Mouse (Mus musculus) MEL (cell line): ENCODE measurements at regions not wholly inside any gene's neighbourhood (a gene's known extent, or its start where the extent isn't known, plus 50 kb on each side); places are given as distances from the start of the nearest gene placed in this dataset.

ENCODE experiments used
- DNase-seq: peaks from one replicate; pipeline ENCODE4 v3.0.0; 2011; ENCODE audit warnings: low read depth, low spot score
- H3K27ac ChIP-seq: 2 replicates; pipeline ENCODE4 v1.5.1; 2012; ENCODE audit warnings: low read depth, mild to moderate bottlenecking, control low read depth, low read length, moderate library complexity; ENCODE audit not compliant: control insufficient read depth
- H3K27me3 ChIP-seq, 2 experiments: fragments of 150-350 bp in 1 of 2; sonication (generic) in 1 of 2; 2 replicates each; pipeline ENCODE4 v1.6.1; 2012; ENCODE audit warnings: low read length in 2 of 2, mild to moderate bottlenecking in 2 of 2, improper control_type of control experiment in 1 of 2, moderate library complexity in 1 of 2; ENCODE audit not compliant: insufficient read depth in 2 of 2, control insufficient read depth in 1 of 2
- H3K36me3 ChIP-seq, 2 experiments: 2 replicates each; pipeline ENCODE4 v1.6.1; 2012 to 2014; ENCODE audit warnings: low read length in 2 of 2, improper control_type of control experiment in 1 of 2, inconsistent platforms in 1 of 2, mild to moderate bottlenecking in 1 of 2; ENCODE audit not compliant: insufficient read depth in 2 of 2, control insufficient read depth in 1 of 2
- H3K4me1 ChIP-seq, 2 experiments: fragments of 150-350 bp in 1 of 2; sonication (generic) in 1 of 2; 2 replicates each; pipeline ENCODE4 v1.6.1; 2012; ENCODE audit warnings: low read length in 2 of 2, improper control_type of control experiment in 1 of 2, mild to moderate bottlenecking in 1 of 2; ENCODE audit not compliant: insufficient read depth in 2 of 2, control insufficient read depth in 1 of 2
- H3K4me3 ChIP-seq, 2 experiments: fragments of 150-350 bp in 1 of 2; sonication (generic) in 1 of 2; 2 replicates each; pipeline ENCODE4 v1.5.1; 2012; ENCODE audit warnings: low read depth in 2 of 2, low read length in 2 of 2, mild to moderate bottlenecking in 2 of 2, moderate library complexity in 2 of 2, control low read depth in 1 of 2, improper control_type of control experiment in 1 of 2; ENCODE audit not compliant: control insufficient read depth in 1 of 2, insufficient read depth in 1 of 2
- H3K79me2 ChIP-seq: 2 replicates; pipeline ENCODE4 v1.6.1; 2012; ENCODE audit warnings: mild to moderate bottlenecking, low read length, moderate library complexity; ENCODE audit not compliant: control insufficient read depth, poor library complexity, insufficient read depth
- H3K9ac ChIP-seq: 2 replicates; pipeline ENCODE4 v1.6.1; 2012; ENCODE audit warnings: low read depth, mild to moderate bottlenecking, control low read depth, low read length, moderate library complexity; ENCODE audit not compliant: control insufficient read depth, poor library complexity, severe bottlenecking
- H3K9me3 ChIP-seq: fragments of 150-350 bp; sonication (generic); replicated peaks from 2 replicates; pipeline ENCODE4 v1.6.1; 2012; ENCODE audit warnings: mild to moderate bottlenecking, low read length, improper control_type of control experiment, moderate library complexity; ENCODE audit not compliant: insufficient read depth
- CTCF ChIP-seq, 3 experiments: IDR thresholded peaks in 2 of 3; conservative IDR thresholded peaks in 1 of 3; 2 replicates each; pipeline ENCODE4 v1.5.1; 2011 to 2012; ENCODE audit warnings: low read length in 3 of 3, low read depth in 2 of 3, mild to moderate bottlenecking in 2 of 3, improper control_type of control experiment in 1 of 3, inconsistent platforms in 1 of 3, mixed read lengths in 1 of 3, moderate library complexity in 1 of 3; ENCODE audit not compliant: control insufficient read depth in 1 of 3, insufficient read depth in 1 of 3, poor library complexity in 1 of 3, severe bottlenecking in 1 of 3
- ELF1 ChIP-seq: IDR thresholded peaks from 2 replicates; pipeline ENCODE4 v1.6.1; 2014; ENCODE audit warnings: low read depth, mild to moderate bottlenecking, inconsistent platforms, low read length, improper control_type of control experiment, moderate library complexity
- GATA1 ChIP-seq: IDR thresholded peaks from 2 replicates; pipeline ENCODE4 v1.6.1; 2011; ENCODE audit warnings: low read depth, low read length, improper control_type of control experiment
- JUND ChIP-seq: IDR thresholded peaks from 2 replicates; pipeline ENCODE4 v1.6.1; 2011; ENCODE audit warnings: low read depth, mild to moderate bottlenecking, improper control_type of control experiment, low read length
- KAT2A ChIP-seq: conservative IDR thresholded peaks from 2 replicates; pipeline ENCODE4 v1.6.1; 2012; ENCODE audit warnings: low read depth, low read length, improper control_type of control experiment, inconsistent platforms
- MAX ChIP-seq: IDR thresholded peaks from 2 replicates; pipeline ENCODE4 v1.6.1; 2011; ENCODE audit warnings: low read length, improper control_type of control experiment
- MXI1 ChIP-seq: IDR thresholded peaks from 2 replicates; pipeline ENCODE4 v1.6.1; 2011; ENCODE audit warnings: mild to moderate bottlenecking, low read depth, low read length, improper control_type of control experiment
- RAD21 ChIP-seq: IDR thresholded peaks from 2 replicates; pipeline ENCODE4 v1.6.1; 2011; ENCODE audit warnings: mild to moderate bottlenecking, low read depth, low read length, improper control_type of control experiment
- RCOR1 ChIP-seq: IDR thresholded peaks from 2 replicates; pipeline ENCODE4 v1.6.1; 2012; ENCODE audit warnings: low read depth, mild to moderate bottlenecking, inconsistent platforms, low read length, improper control_type of control experiment
- SMC3 ChIP-seq: IDR thresholded peaks from 2 replicates; pipeline ENCODE4 v1.6.1; 2011; ENCODE audit warnings: low read depth, low read length, improper control_type of control experiment
- TAL1 ChIP-seq: IDR thresholded peaks from 2 replicates; pipeline ENCODE4 v1.6.1; 2012; ENCODE audit warnings: mild to moderate bottlenecking, inconsistent platforms, low read length, moderate library complexity, mixed read lengths
- UBTF ChIP-seq: IDR thresholded peaks from 2 replicates; pipeline ENCODE4 v1.6.1; 2012; ENCODE audit warnings: low read depth, mild to moderate bottlenecking, inconsistent platforms, low read length, improper control_type of control experiment, moderate library complexity, borderline replicate concordance; ENCODE audit not compliant: insufficient read depth
- ZC3H11A ChIP-seq: IDR thresholded peaks from 2 replicates; pipeline ENCODE4 v1.6.1; 2012; ENCODE audit warnings: low read depth, mild to moderate bottlenecking, inconsistent platforms, low read length, improper control_type of control experiment
- ZKSCAN1 ChIP-seq: IDR thresholded peaks from 2 replicates; pipeline ENCODE4 v1.6.1; 2012; ENCODE audit warnings: low read depth, mild to moderate bottlenecking, inconsistent platforms, low read length, improper control_type of control experiment, moderate library complexity
- ZNF384 ChIP-seq: IDR thresholded peaks from 2 replicates; pipeline ENCODE4 v1.6.1; 2012; ENCODE audit warnings: low read depth, mild to moderate bottlenecking, inconsistent platforms, low read length, improper control_type of control experiment

- Histone ChIP-seq H3K4me3 (no peak overlapping the region), H3K79me2 (no peaks in the 10 kb centered on the region), H3K36me3 (no peaks in the 10 kb centered on the region), H3K27ac (no peak overlapping the region), H3K9me3 (no peaks in the 10 kb centered on the region), H3K9ac (no peak overlapping the region), H3K27me3 (no peaks in the 10 kb centered on the region), H3K4me1 (no peaks in the 10 kb centered on the region)
- DNase-seq, result no peak
- no peak for TF ChIP-seq GATA1
- no peak for TF ChIP-seq MAX
- TF ChIP-seq ELF1, result no peak
- no peak for TF ChIP-seq JUND
- no peak for TF ChIP-seq UBTF
- TF ChIP-seq SMC3, result no peak
- no peak for TF ChIP-seq CTCF (IDR thresholded peaks at IDR 0.05 in 2 of 3, conservative IDR thresholded peaks at IDR 0.05 in 1 of 3; ENCODE audit: control insufficient read depth in 1 of 3, insufficient read depth in 1 of 3, low read depth in 2 of 3, low read length in 3 of 3, poor library complexity in 1 of 3, severe bottlenecking in 1 of 3)
- TF ChIP-seq RCOR1, result no peak
- no peak for TF ChIP-seq ZKSCAN1
- TF ChIP-seq ZC3H11A, result no peak
- no peak for TF ChIP-seq TAL1
- no peak for TF ChIP-seq KAT2A
- TF ChIP-seq ZNF384, result no peak
- TF ChIP-seq MXI1, result no peak
- no peak for TF ChIP-seq RAD21
Observed at GRCm38 (mm10) chr3:31368259-31368658, 58.1 kb upstream of the Slc7a14 start.
